Mouse (Mus musculus) hindbrain, embryonic 13.5 days (tissue): ENCODE data around the gene Acoxl. TPM values are rescaled to one million over a fixed set of nuclear protein-coding genes. Genes with fewer than 3 reads are reported as not detected.

Experiments used
- ATAC-seq: fragments of 200-750 bp; cut with Nextera tagmentation; 2 replicates; pipeline ENCODE4 v1.8.0; 2017; ENCODE audit warnings: moderate TSS enrichment; ENCODE audit not compliant: low FRiP score
- H3K27ac ChIP-seq: fragments of 300-500 bp; sonication (generic); 2 replicates; pipeline ENCODE4 v1.5.1; 2015; ENCODE audit warnings: inconsistent platforms, mild to moderate bottlenecking, moderate library complexity
- H3K27me3 ChIP-seq: fragments of 300-500 bp; sonication (generic); 2 replicates; pipeline ENCODE4 v1.6.1; 2015; ENCODE audit warnings: mild to moderate bottlenecking, inconsistent platforms
- H3K36me3 ChIP-seq: fragments of 300-500 bp; sonication (generic); 2 replicates; pipeline ENCODE4 v1.6.1; 2015; ENCODE audit warnings: mild to moderate bottlenecking, inconsistent platforms
- H3K4me1 ChIP-seq: fragments of 300-500 bp; sonication (generic); replicated peaks from 2 replicates; pipeline ENCODE4 v1.6.1; 2015; ENCODE audit warnings: inconsistent platforms
- H3K4me2 ChIP-seq: fragments of 300-500 bp; sonication (generic); 2 replicates; pipeline ENCODE4 v1.6.1; 2015; ENCODE audit warnings: inconsistent platforms, mild to moderate bottlenecking, moderate library complexity
- H3K4me3 ChIP-seq: fragments of 300-500 bp; sonication (generic); 2 replicates; pipeline ENCODE4 v1.5.1; 2015; ENCODE audit warnings: mild to moderate bottlenecking, inconsistent platforms
- H3K9ac ChIP-seq: fragments of 300-500 bp; sonication (generic); 2 replicates; pipeline ENCODE4 v1.6.1; 2015; ENCODE audit warnings: mild to moderate bottlenecking, inconsistent platforms
- H3K9me3 ChIP-seq: fragments of 300-500 bp; sonication (generic); 2 replicates; pipeline ENCODE4 v1.6.1; 2016; ENCODE audit warnings: inconsistent platforms
- WGBS: fragments of 180-500 bp; shearing (Covaris S2); methylation state at CpG from one replicate; pipeline ENCODE4 v1.1.7; 2015; 5-methylcytosine and 5-hydroxymethylcytosine counted together
- polyA plus RNA-seq: library from polyadenylated mRNA; unstranded; fragments of >200 nt; fragmentation: Nextera tagmentation; extraction: Ambion mirVana; gene quantifications from 2 replicates; pipeline ENCODE4 v1.2.1, GENCODE M21; 2015

Gene Acoxl
- 0.21 TPM in 1 of 2 replicates, not detected in the other for polyA plus RNA-seq

DNA sequence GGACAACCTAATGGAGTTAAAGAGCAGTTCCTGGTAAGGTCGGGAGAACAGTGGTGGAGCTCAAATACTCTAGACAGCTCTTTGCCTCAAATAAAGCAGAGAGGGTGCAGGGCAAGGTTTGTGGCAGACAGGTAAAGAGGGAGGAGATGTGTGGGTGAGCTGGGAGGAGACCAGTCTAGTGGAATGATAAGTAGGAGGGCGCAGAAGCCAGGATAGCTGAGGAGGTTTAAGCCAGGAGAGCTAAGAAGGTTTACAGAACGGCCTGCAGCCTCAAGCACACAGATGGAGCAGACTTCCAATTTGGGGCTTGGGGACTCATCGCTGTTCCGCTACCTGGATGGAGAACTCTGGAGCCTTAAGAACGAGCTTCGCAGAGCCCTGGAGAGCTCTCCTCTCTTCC lies at the start of gene Acoxl:
TSS of gene Acoxl (plus strand) at position 301 of the 400 bp plus-strand sequence.
- H3K9ac ChIP-seq = no peak within 1 kb of the TSS

DNA sequence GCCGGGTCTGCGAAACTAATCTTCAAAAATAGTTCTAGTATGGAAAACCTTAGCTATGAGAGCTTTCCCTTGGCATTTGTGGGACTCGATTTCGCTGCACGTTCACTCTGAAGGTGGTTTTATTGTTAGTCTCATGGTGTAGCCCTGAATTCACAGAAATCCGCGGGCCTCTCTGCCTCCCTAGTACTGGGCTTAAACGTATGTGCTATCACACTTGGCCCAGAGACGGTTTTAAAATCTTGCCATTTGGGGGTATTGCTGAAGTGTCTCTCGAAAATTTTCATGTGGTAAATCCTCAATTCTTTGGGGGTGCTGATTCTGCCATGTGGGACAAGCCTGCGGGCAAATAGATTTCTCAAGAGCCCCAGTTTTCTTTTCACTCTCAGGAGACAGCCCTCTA lies 49.5 kb upstream of the Acoxl start:
- ATAC-seq = no peak; the same call in 1 of the 2 replicates

More for the DNA sequence above, at the start of gene Acoxl:
- Histone ChIP-seq H3K4me3 (no peak within 1 kb of the TSS), H3K36me3 (no peaks in the 10 kb centered on the region), H3K27ac (no peak within 1 kb of the TSS), H3K4me2 (no peak within 1 kb of the TSS), H3K4me1 (no peaks in the 10 kb centered on the region), H3K9me3 (no peaks in the 10 kb centered on the region), H3K27me3 (peaks cover 42% of the 10 kb centered on the region)
- 73% methylated on average over 7 of the region's 7 CpGs for WGBS
- no peak for ATAC-seq

DNA sequence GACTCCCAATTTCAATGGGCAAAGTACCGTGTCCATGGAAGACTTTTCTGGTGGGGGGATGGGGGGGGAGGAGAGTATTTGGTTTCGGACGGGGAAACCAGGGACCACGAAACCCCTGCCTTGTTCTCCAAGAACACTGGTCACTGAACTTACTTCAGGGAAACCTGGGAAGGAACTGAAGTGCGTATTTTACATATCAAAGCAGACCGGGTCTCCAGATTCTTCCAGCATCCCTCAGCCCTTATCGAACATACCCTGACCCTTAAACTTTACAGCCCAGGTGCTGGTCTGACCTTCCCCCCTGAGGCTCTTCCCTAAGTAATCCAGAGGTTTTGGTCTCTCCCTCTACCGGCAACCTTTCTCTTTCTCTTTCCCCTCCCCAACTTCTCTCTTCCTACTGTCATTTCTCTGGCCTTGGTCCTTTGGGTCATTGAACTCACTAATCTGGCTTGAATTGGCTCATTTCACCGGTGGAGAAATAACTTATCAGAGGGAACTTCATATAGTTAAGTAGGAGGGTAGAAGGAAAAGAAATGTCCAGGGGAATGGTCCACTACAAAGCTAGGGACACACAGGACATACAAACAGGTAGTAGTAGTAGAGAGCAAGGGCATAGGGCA lies 48.9 kb upstream of the Acoxl start:
- H3K9ac ChIP-seq = no peak overlapping the region; the same call in 1 of the 2 replicates
- H3K36me3 ChIP-seq = no peaks in the 10 kb centered on the region
- no peaks in the 10 kb centered on the region for H3K27me3 ChIP-seq
- WGBS = 19% methylated on average over 9 of the region's 9 CpGs
- ATAC-seq = no peak
- H3K9me3 ChIP-seq = no peaks in the 10 kb centered on the region
- peak overlapping the region; percentile 74; the same call in 1 of the 2 replicates for H3K4me3 ChIP-seq
- H3K27ac ChIP-seq = no peak overlapping the region
- H3K4me2 ChIP-seq = peak overlapping the region; percentile 70
- H3K4me1 ChIP-seq = peaks cover 29% of the 10 kb centered on the region

More for the DNA sequence above, 49.5 kb upstream of the Acoxl start:
- WGBS = 8% methylated on average over 11 of the region's 11 CpGs
- Histone ChIP-seq H3K27me3 (no peaks in the 10 kb centered on the region), H3K4me1 (peaks cover 29% of the 10 kb centered on the region), H3K4me2 (peak overlapping the region; percentile 70), H3K27ac (no peak overlapping the region), H3K4me3 (peak overlapping the region; percentile 74), H3K36me3 (no peaks in the 10 kb centered on the region), H3K9ac (peak overlapping the region; percentile 79), H3K9me3 (no peaks in the 10 kb centered on the region)

DNA sequence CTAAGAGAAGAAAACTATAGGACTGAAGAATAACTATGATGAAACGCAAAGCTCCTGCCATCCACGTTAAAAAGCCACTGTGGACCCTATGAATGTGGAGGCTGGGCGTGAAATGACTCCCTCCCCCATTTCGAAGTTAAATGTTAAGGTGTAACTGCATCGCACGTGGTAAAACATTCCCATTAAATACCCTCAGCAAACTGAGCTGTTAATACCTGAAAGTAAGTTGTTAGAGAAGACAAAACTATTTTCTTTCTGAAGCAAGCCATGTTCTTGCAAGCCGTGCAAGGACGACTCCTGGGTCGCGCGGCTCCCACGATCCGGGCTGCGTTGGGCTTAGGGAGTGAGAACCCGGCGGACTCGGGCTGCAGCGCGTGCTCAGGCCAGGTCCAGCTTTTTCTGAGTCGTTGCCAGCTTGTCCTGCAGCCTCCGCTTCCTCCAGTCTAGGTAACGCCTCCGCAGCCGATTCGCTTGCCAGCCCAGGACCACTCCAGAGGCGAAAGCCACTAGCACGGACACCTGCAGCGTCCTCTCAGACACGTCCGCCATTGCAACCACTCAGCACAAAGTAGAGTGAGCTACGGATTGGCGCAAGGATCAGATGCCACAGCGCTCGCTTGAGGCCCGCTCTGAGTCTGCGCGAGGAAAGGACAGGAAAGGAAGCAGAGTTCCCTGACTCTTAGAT lies 46.6 kb upstream of the Acoxl start, which contains the start of gene Mtln:
TSS of gene Mtln (minus strand) at position 570 of the 685 bp plus-strand sequence.
- H3K9ac ChIP-seq = peak within 1 kb of the TSS; percentile 77
- H3K4me1 ChIP-seq = peaks cover 29% of the 10 kb centered on the region
- no peaks in the 10 kb centered on the region for H3K27me3 ChIP-seq
- H3K9me3 ChIP-seq = no peaks in the 10 kb centered on the region
- peak within 1 kb of the TSS; percentile 72 for H3K4me2 ChIP-seq
- peak; percentile 96 for ATAC-seq
- WGBS = under 1% methylated on average over 37 of the region's 37 CpGs
- no peaks in the 10 kb centered on the region for H3K36me3 ChIP-seq
- peak within 1 kb of the TSS; percentile 78 for H3K4me3 ChIP-seq
- H3K27ac ChIP-seq = peak within 1 kb of the TSS; percentile 88

DNA sequence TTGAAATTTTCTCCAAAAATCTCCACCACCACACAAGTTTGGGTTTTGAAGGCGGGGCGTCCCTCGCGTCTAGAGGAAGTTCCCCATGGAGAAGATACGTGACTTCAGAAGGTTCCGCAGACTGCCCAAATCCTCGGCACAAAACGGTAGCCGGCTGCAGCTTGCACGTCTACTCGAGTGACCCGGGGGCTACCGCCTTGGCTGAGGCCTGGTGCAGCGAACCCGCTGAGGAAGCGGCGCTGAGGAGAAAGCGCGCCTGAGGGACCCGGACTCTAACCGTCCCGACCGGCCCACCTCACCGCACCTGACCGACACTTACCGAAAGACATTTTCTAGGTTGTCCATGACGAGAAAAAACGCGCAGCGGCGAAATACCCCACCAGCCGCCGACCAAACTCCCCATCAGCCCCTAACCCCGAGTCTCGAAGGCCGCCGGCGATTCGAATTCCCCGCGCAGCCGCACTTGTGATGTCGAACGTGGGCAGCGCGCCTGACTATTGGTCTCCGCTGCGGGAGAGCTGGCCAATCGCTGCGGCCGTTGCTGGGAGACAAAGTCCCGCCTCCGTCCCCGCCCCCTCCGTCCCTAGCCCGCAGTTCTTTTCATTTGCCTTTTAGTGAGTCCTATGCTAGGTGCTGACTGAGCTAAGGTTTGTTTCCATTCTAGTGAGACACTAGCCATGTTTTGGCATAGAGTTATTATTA lies 7.1 kb upstream of the Acoxl start, which contains the start of gene Bub1:
TSS of gene Bub1 (minus strand) at position 465 of the 702 bp plus-strand sequence.
- H3K27ac ChIP-seq = peak within 1 kb of the TSS; percentile 23; the same call in 1 of the 2 replicates
- under 1% methylated on average over 56 of the region's 56 CpGs for WGBS
- ATAC-seq = peak; percentile 99
- no peaks in the 10 kb centered on the region for H3K36me3 ChIP-seq
- H3K9ac ChIP-seq = peak within 1 kb of the TSS; percentile 62
- peaks cover 8% of the 10 kb centered on the region for H3K27me3 ChIP-seq
- H3K4me1 ChIP-seq = peaks cover 14% of the 10 kb centered on the region
- H3K4me2 ChIP-seq = peak within 1 kb of the TSS; percentile 86
- peak within 1 kb of the TSS; percentile 59 for H3K4me3 ChIP-seq
- H3K9me3 ChIP-seq = no peaks in the 10 kb centered on the region

DNA sequence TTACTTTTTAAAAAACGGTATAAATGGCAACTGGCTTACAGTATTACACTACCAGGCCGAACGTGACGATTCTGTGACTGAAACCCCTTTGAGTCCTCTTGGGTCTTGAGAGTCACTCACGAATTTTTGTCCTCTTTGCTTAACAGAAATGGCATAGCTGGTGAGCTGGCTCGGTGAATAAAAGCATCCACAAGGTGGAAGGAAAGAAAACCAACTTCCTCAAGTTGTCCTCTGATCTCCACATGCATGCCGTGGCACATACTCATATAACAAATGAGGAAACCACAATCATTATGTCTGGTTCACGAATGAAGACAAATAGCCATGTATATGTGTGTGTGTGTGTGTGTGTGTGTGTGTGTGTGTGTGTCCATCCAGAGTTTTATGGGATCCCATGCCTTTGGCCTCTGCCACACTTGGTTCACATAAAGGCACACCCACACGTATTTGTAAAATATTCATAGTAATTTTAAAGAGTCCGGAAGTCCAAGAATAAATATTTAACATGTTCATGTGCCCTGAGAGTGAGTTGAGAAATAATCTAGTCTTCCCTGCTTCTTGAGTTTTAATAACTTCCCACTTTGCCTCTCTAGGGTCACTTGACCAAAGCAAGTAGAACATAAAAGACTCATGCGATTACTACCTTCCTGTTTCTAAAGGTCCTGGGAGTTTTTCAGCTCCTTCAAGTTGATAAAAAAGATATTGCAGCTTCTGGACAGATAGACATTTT lies 6.4 kb upstream of the Acoxl start:
- Histone ChIP-seq H3K4me1 (peaks cover 14% of the 10 kb centered on the region), H3K4me3 (peak overlapping the region; percentile 59), H3K9ac (peak overlapping the region; percentile 62), H3K9me3 (no peaks in the 10 kb centered on the region), H3K27ac (peak overlapping the region; percentile 23; the same call in 1 of the 2 replicates), H3K27me3 (peaks cover 11% of the 10 kb centered on the region), H3K4me2 (peak overlapping the region; percentile 86), H3K36me3 (no peaks in the 10 kb centered on the region)
- 42% methylated on average over 11 of the region's 11 CpGs for WGBS
- peak; percentile 63 for ATAC-seq

DNA sequence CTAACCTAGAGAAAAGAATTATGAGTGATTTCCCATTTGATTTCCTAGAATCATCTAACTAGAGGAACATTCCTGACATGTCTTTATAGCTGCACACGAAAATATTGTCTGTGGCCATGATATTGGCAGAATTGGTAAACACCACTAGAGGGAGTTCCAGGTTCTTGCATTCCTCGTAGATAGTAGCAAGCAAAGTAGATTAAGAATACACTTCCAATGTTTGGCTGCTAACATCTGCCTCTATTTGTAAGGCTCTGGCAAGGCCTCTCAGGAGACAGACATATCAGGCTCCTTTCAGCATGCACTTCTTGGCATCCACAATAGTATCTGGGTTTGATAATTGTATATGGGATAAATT lies 5.9 kb upstream of the Acoxl start:
- Histone ChIP-seq H3K4me2 (no peak overlapping the region), H3K9ac (no peak overlapping the region), H3K36me3 (no peaks in the 10 kb centered on the region), H3K4me1 (peaks cover 14% of the 10 kb centered on the region), H3K9me3 (no peaks in the 10 kb centered on the region), H3K4me3 (no peak overlapping the region), H3K27ac (no peak overlapping the region), H3K27me3 (peaks cover 15% of the 10 kb centered on the region)
- ATAC-seq = no peak
- WGBS = 17% methylated on average over 2 of the region's 2 CpGs

DNA sequence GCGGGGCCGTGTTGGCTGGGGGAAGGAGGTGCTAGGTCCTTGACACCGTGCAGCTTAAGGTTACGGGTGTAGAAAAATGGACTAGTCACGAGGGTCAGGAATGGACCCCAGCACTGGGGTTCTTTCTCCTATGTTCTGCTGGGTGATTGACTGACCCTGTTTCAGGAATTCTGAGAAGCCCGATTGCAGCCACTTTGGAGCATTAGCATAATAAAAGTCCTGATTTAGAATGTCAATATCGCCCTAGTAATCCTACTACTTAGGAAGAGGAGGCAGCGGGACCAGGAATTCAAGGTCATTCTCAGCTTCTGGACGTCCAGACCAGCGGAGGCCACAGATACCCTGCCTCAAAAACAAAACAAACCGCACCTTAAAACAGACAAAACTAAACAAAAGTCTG lies 749 bp downstream of the Acoxl start:
- H3K9me3 ChIP-seq = no peaks in the 10 kb centered on the region
- H3K27ac ChIP-seq = no peak overlapping the region
- no peak overlapping the region for H3K4me2 ChIP-seq
- no peak overlapping the region for H3K4me3 ChIP-seq
- H3K9ac ChIP-seq = no peak overlapping the region
- H3K27me3 ChIP-seq = peaks cover 38% of the 10 kb centered on the region
- 7% methylated on average over 11 of the region's 11 CpGs for WGBS
- H3K4me1 ChIP-seq = no peaks in the 10 kb centered on the region
- ATAC-seq = no peak
- H3K36me3 ChIP-seq = no peaks in the 10 kb centered on the region

DNA sequence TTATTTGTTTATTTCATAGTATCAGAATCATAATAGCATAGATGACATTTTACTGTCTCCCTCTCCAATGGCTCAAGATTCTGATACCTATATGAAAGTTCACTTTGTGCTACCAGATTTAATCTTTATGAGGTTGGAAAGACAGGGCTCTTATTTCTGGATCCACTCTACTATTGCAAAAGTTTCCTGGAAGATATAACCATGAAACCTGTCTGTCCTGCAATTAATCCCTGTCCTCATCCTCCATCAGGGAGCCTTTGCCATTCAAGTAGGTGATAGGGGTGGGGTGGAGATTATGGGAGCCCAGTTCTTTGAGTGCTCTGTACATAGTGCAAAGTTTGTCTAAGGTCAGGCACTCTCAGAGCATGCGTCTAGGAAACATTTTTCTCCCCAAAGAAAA lies 2.7 kb downstream of the Acoxl start:
- no peak for ATAC-seq
- Histone ChIP-seq H3K9me3 (no peaks in the 10 kb centered on the region), H3K27ac (no peak overlapping the region), H3K4me1 (no peaks in the 10 kb centered on the region), H3K4me3 (no peak overlapping the region), H3K4me2 (no peak overlapping the region), H3K36me3 (no peaks in the 10 kb centered on the region), H3K9ac (no peak overlapping the region), H3K27me3 (peaks cover 35% of the 10 kb centered on the region)
- 95% methylated on average over 1 of the region's 1 CpGs for WGBS

DNA sequence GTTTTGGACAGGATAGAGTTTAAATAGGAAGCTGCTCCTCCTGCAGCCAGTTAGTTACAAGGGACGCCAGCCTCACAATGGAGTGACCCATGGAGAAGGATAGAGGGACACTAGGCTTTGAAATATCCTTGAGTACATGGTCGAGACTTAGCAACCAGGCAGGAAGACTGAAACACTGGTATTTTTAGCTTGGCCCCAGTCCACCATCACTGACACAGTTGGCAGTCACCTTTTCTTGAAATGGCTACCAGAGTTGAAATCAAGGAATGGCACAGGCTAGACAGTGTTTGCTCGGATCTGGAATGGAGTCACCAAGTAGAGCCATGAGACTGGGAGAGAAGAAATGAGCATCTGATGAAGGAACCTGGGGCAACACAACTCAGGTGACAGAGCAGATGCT lies 3.7 kb downstream of the Acoxl start:
- H3K4me1 ChIP-seq = no peaks in the 10 kb centered on the region
- WGBS = 82% methylated on average over 3 of the region's 3 CpGs
- no peak overlapping the region for H3K27ac ChIP-seq
- H3K9me3 ChIP-seq = no peaks in the 10 kb centered on the region
- no peak overlapping the region for H3K4me3 ChIP-seq
- no peak for ATAC-seq
- no peak overlapping the region for H3K4me2 ChIP-seq
- no peaks in the 10 kb centered on the region for H3K36me3 ChIP-seq
- H3K9ac ChIP-seq = no peak overlapping the region
- peaks cover 31% of the 10 kb centered on the region for H3K27me3 ChIP-seq

DNA sequence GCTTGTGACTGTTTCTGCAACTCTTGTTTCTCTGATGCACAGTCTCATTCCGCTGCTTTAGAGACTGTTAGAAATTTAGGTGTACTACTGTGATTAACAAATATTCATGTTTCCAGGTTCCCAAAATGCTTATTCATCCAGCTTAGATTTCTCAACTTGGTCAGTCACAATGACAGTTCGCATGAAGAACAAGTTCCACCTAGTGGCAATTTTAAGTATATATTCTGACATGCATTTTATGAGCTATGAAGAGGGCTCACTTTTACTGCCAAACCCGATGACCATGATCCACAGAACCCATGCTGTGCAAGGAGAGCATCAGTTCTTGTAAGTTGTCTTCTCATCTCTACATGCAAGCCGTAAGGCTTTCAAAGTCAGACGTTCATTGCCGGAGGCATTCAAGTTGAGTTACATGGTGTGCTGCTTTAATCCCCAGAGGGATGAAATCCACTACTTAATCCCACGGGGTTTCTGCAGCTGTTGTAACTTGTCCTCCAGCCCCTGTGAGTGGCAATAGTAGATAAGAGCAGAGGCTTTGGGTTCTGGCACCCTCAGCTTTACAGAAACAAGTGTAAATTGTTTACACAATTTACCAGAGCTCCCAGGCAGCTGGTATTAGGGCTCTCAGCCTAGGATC lies 6.8 kb downstream of the Acoxl start:
- H3K27me3 ChIP-seq = peaks cover 4% of the 10 kb centered on the region
- no peaks in the 10 kb centered on the region for H3K36me3 ChIP-seq
- 67% methylated on average over 7 of the region's 7 CpGs for WGBS
- H3K9ac ChIP-seq = no peak overlapping the region
- H3K27ac ChIP-seq = no peak overlapping the region
- H3K4me1 ChIP-seq = no peaks in the 10 kb centered on the region
- H3K4me3 ChIP-seq = no peak overlapping the region
- no peak overlapping the region for H3K4me2 ChIP-seq
- H3K9me3 ChIP-seq = no peaks in the 10 kb centered on the region
- no peak for ATAC-seq
